Mouse (Mus musculus) E14TG2a.4 (cell line): ENCODE data around the gene Grb10.

ENCODE experiments used
- CTCF ChIP-seq: conservative IDR thresholded peaks from 2 replicates; pipeline ENCODE4 v1.5.1; 2014; ENCODE audit warnings: low read length
- NANOG ChIP-seq: IDR thresholded peaks from 2 replicates; pipeline ENCODE4 v1.6.1; 2014; ENCODE audit warnings: borderline replicate concordance, low read length, mixed read lengths
- POU5F1 ChIP-seq: IDR thresholded peaks from 2 replicates; pipeline ENCODE4 v1.6.1; 2014; ENCODE audit warnings: low read length, borderline replicate concordance

DNA sequence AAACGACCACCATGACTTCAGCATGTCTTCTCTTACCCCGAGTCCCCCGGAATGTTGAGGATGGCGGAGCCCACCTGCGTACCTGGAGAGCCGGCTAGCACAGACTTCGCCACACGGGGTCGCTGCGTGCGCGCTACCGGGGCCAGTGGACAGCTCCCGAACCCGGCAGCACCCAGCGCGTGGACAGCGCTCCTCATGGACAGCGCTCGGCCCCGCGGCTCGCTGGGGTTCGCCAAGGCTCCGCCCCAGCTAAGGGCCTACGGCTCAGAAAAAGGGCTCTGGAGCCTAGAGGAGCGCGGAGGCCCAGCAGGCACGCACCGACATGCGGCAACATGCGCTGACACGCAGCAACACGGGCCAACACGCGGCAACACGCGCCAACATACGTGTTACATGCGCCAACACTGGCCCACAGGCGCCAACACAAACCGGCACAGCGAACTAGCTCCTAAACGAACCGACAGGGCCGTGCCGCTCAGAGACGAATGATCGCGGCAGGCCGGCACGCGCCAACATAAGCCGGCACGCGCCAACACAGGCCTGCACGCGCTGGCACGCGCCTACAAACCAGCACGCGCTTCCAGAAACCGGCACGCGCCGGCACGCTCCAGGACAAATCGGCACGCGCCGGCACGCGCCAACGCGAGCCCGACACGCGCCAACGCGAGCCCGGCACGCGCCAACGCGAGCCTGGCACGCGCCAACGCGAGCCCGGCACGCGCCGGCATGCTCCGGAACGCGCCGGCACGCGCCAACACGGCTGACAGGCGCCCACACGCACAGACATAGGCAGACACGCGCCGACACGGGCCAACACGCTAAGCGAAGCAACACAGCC, 12.5 kb downstream of the Grb10 start:
- TF ChIP-seq CTCF, result peak; percentile 21
- TF ChIP-seq POU5F1, result no peak
- TF ChIP-seq NANOG, result no peak
